Mouse (Mus musculus) gastrocnemius, postnatal 36 days (tissue): Measurements from ENCODE around the gene Plcg1. TPM values are rescaled to one million over a fixed set of nuclear protein-coding genes. Genes with fewer than 3 reads are reported as not detected.

Source experiments
- DNase-seq, 2 experiments: peaks; one replicate each; pipeline ENCODE4 v3.0.0; 2022
- intact Hi-C: fragments of 180-260 bp; cut with DNase I; formaldehyde crosslinking; loops from one replicate; pipeline ENCODE4 v1.15.1; 2025
- total RNA-seq, 2 experiments: library from RNA; stranded (reverse); gene quantifications; 2 replicates each; pipeline ENCODE4 v1.2.3; 2021

Gene Plcg1
- total RNA-seq, 2 experiments from 2014 or later = 16.8 to 20.5 TPM

- DNase-seq = no peak
- intact Hi-C loops = no loop called here
These were observed 3.2 kb downstream of the Plcg1 start for GRCm38 (mm10) chr2:160734331-160734730.

- no peak for DNase-seq
- intact Hi-C loops = no loop called here
These were observed 4.7 kb downstream of the Plcg1 start for GRCm38 (mm10) chr2:160735706-160736310.

GRCm38 (mm10) chr2:160736466-160736865 is 5.4 kb downstream of the Plcg1 start:
- no peak for DNase-seq
- intact Hi-C loops = no loop called here

- intact Hi-C loops = no loop called here
- DNase-seq = no peak
These were observed 7.3 kb downstream of the Plcg1 start for GRCm38 (mm10) chr2:160738354-160738753.

GRCm38 (mm10) chr2:160739647-160740356 is 8.7 kb downstream of the Plcg1 start:
- intact Hi-C loops = no loop called here
- no peak for DNase-seq

- intact Hi-C loops = no loop called here
- no peak for DNase-seq
These were observed 9.5 kb downstream of the Plcg1 start for GRCm38 (mm10) chr2:160740521-160741156.

- intact Hi-C loops = no loop called here
- no peak for DNase-seq
These were observed 10.5 kb downstream of the Plcg1 start for GRCm38 (mm10) chr2:160741580-160741979.

GRCm38 (mm10) chr2:160742161-160742609 is 11.1 kb downstream of the Plcg1 start:
- no peak for DNase-seq
- intact Hi-C loops = no loop called here

GRCm38 (mm10) chr2:160744040-160744822 is 13.1 kb downstream of the Plcg1 start:
- DNase-seq = peak in 1 of 2 experiments; percentile 64
- intact Hi-C loops = no loop called here

- intact Hi-C loops = no loop called here
- DNase-seq = peak in 1 of 2 experiments; percentile 30
These were observed 13.7 kb downstream of the Plcg1 start for GRCm38 (mm10) chr2:160744823-160745210.

GRCm38 (mm10) chr2:160745497-160745896 is 14.4 kb downstream of the Plcg1 start:
- intact Hi-C loops = no loop called here
- DNase-seq = no peak

GRCm38 (mm10) chr2:160746637-160747036 is 15.5 kb downstream of the Plcg1 start:
- no peak for DNase-seq
- intact Hi-C loops = no loop called here

- intact Hi-C loops = no loop called here
- no peak for DNase-seq
These were observed 16.0 kb downstream of the Plcg1 start for GRCm38 (mm10) chr2:160747075-160747474.

GRCm38 (mm10) chr2:160756583-160757203 is 25.6 kb downstream of the Plcg1 start:
- DNase-seq = no peak
- intact Hi-C loops = no loop called here

- intact Hi-C loops = no loop called here
- DNase-seq = peak in 1 of 2 experiments; percentile 63
These were observed 29.5 kb downstream of the Plcg1 start for GRCm38 (mm10) chr2:160760433-160761184.

- intact Hi-C loops = no loop called here
- no peak for DNase-seq
These were observed 32.7 kb downstream of the Plcg1 start for GRCm38 (mm10) chr2:160763816-160764215.

GRCm38 (mm10) chr2:160764386-160764785 is 33.3 kb downstream of the Plcg1 start:
- intact Hi-C loops = no loop called here
- no peak for DNase-seq

- intact Hi-C loops = no loop called here
- no peak for DNase-seq
These were observed 34.0 kb downstream of the Plcg1 start for GRCm38 (mm10) chr2:160765096-160765495.

GRCm38 (mm10) chr2:160766371-160766771 is 35.3 kb downstream of the Plcg1 start:
- intact Hi-C loops = no loop called here

GRCm38 (mm10) chr2:160767201-160767600 is 36.1 kb downstream of the Plcg1 start:
- no peak for DNase-seq
- intact Hi-C loops = no loop called here

More at GRCm38 (mm10) chr2:160766371-160766771, 35.3 kb downstream of the Plcg1 start:
- DNase-seq = peak; percentile 33 to 61
